Mouse (Mus musculus): Measurements from ENCODE around the gene Tfeb. TPM values are rescaled to one million over a fixed set of nuclear protein-coding genes. Genes with fewer than 3 reads are reported as not detected.
A peak's percentile ranks its signal among the peaks of the same experiment; 100 is the strongest.

The Tfeb gene
- polyA plus RNA-seq, 2 experiments from 2014 or later: 5.2 to 5.7 TPM

DNA sequence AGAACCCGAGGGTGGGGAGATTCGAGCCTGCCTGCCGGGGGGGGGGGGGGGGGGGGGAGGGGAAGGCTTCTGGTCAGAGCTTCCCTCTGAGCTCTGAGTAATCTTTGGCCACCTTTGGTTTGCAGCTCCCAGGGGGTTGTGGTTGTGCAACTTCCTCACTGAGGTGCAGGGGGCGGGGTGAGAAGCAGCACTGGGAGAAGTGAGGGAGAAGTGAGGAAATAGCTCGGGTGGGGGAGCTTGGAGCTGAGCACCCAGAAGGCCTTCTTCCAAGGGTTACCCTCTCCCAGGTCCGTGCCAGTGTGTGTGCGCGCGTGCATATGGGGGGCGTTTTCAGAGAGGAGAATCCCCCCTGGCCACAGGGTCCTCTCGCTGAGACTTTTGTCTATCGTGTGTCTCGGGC lies 17.4 kb downstream of the Tfeb start:
- no peak for ATAC-seq

GRCm38 (mm10) chr17:47756366-47756765 lies 19.5 kb downstream of the Tfeb start:
- no peak for ATAC-seq

GRCm38 (mm10) chr17:47757056-47757610 lies 20.3 kb downstream of the Tfeb start:
- ATAC-seq: no peak

DNA sequence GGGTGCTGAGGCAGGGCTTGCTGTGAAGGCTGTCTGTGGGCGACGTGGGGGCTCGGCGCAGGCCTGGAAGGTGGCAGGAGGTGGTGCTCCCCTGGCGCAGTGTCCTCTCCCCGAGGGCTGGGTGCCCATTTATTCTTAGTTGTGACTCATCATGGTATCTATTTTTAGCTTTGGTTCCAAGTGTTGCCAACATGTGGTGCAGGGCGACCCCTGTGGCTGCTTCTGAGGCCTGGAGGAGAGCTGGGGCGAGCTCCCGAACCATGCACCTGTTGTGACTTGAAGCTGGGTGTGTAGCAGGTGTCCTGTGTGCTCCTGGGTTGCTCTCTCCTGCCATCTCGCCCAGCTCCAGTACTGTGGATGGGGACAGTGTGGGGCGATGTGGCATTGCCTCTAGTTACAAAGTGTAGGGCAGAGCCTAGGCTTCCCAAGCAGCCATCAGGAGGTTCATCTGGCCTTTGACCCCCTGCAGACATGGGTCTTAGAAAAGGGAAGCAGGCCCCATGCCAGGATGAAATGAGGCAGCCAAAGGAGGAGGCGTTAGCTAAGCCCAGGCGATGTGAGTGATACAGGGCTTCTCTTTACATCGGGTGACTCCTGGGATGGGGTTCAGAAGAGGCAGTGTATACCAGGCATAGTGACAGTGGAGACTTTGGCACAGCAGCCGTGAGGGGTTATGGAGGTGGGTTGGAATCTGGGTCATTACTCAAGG lies 23.0 kb downstream of the Tfeb start:
- ATAC-seq: no peak

DNA sequence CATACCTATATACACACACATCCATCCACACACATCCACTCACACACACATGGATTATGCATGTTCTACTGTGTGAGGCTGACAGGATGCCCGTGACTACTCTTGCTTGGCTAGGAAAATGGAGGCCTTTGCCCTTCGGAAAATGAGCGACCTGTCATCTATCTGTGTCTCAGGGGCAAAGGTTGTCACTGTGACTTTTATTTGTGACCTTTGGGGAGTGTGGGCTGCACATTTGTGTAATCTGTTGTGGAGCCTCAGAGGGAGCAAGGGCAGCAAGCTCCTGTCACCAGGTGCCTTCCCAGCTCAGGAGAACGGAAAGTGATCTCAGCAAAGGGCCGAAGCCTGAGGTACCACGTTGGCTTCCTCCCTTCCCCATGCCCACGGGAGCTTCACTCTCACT lies 25.2 kb downstream of the Tfeb start:
- no peak for ATAC-seq

GRCm38 (mm10) chr17:47762518-47763340 lies 25.9 kb downstream of the Tfeb start:
- no peak for ATAC-seq

GRCm38 (mm10) chr17:47765986-47766385 lies 29.2 kb downstream of the Tfeb start:
- no peak for ATAC-seq

GRCm38 (mm10) chr17:47766407-47767043 lies 29.7 kb downstream of the Tfeb start:
- ATAC-seq: no peak

DNA sequence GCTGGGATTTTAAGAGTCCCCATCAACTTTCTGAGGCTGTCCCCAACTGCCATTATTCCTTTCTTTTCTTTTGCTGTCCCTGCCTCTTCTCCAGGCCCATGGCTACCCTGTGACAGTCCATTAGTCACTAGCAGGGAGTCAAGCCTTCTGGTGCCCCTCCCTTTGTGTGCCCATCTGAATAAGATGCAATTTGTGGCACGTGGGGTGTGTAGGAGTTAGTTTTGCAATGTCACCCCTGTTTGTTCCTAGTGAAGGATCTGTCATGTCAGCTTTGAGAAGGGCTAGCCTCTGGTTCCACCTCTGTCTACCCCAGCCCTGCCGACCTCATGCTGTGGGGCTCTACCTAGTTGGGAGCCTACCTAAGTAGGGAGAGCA lies 30.2 kb downstream of the Tfeb start:
- ATAC-seq: no peak

- ATAC-seq: no peak
Measured at GRCm38 (mm10) chr17:47767456-47768141, 30.8 kb downstream of the Tfeb start.

DNA sequence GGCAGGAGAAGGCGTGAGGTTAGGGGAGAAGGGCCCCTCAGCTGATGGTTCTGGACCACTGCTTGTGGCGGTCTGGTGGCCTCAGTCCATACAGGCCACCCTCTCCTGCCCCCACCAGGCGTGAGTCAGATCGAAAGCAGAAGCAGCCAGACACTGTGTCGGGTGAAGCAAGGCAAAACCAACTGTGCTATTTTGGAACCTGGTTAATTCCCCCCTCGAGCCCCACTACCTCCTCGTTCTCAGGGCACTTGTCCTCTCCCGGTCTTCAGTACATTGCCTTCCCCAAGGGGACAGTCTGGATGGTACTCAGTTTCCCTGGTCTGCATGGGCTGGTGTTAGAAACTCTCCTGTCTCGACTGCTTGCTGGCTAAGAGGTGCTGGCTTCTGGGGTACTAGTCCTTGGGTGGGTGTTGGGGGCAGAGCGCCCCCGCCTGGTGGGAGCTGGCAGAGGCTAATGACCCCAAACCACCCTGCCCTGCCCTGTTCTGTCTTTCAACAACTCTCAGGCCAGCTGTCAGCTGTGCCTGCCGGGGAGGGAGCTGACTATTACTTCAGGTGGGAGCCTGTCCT lies 32.0 kb downstream of the Tfeb start:
- ATAC-seq: peak; percentile 32

DNA sequence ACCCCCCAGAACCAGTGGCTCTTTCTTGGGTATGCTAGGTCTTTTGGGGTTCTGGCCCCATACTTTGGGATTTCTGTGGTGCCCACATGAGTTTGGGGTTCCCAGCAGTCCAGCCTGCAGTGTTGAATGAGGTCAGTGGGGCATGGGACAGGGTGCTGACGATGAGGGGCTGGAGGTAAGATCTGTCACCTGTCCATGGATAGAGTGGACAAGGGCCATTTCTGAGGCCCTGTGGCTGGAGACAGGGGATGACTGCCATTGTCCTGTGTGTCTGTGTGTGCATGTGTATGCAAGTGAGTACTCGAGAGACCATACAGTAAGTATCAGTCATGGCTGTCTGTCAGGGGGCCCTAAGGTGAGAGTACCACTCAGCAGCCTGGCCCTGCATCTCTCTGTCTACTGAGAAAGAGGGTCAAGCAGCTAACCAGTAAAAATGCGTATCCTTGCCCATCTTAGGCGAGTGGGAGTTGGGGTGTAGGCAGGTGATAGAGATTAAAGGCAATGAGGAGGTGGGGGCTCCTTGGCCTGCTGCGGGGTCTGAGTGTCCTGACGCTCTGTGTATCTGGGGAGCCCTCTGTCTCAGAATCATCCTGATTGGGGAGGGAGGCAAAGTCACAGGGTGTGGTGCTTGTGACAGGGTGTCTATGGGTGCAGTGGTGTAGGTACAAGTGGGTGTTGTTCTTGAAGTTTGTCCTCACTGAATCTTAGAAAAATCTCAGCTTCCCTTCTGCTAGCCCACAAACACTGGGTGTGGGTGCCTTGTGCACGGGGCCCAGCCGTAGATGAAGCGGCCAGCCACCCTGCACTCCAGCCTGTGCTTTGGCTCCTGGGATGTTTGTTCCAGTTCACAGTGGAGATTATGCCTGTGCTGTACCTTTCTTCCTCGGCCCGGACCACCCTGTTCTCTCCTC lies 32.8 kb downstream of the Tfeb start:
- no peak for ATAC-seq

DNA sequence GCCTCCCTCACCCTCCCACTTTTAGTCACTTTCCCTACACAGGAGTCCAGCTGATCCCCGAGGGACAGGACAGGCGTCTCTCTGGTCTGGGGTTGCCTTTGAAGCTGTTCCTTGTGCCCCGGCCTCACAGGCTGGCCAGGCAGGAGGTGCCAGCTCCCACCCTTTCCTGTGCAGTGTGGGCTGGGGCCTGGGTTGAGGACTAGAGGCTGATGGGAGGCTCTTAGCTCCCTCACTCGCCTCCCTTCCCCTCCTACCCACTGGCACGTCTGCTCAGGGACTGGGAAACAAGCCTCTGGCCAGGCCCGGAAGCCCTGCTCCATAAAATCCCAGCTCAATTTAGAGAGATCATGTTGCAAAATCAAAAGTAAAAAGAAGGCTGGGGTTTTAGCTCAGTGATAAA lies 36.8 kb downstream of the Tfeb start:
- no peak for ATAC-seq

- no peak for ATAC-seq
Measured at GRCm38 (mm10) chr17:47777141-47777540, 40.3 kb downstream of the Tfeb start.

GRCm38 (mm10) chr17:47780470-47780869 lies 43.6 kb downstream of the Tfeb start:
- no peak for ATAC-seq

- no peak for ATAC-seq
Measured at GRCm38 (mm10) chr17:47782486-47782885, 45.7 kb downstream of the Tfeb start.

DNA sequence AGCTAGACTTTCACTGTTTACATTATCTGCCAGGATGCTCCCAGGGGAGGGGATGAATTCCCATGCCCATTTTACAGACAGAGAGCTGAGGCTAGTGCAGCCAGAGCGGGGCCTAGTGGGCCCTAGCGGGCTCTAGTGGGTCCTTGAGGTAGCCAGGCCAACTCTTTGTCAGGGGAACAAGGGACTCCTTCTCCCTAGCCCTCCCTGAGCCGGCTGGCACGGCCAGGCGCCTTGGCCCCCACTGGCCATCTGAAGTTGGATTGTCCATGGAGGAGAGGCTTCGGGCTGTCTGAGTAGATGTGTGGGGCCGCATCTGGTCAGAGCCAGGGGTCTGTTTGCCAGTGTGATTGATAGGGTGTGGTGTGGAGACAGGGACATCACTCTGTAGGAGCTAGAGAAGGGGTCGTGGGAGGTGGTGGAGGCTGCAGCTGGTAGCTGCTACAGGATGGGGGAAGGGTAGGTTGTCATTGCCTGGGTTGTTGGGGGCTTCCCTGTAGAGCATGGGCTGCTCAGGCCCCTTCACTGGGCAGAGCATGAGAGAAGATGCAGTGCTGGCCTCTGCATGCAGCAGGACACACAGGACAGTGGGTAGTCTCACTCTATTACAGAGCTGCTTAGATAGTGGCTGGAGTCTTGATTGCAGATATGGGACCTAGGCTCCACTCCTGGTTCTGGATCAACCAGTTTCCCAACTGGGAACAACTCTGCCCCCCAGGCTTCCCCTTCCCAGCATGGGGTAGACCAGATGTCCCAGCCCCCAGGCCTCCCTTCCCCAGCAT lies 46.8 kb downstream of the Tfeb start:
- ATAC-seq: no peak

GRCm38 (mm10) chr17:47784411-47784810 lies 47.6 kb downstream of the Tfeb start:
- ATAC-seq: no peak

- ATAC-seq: no peak
Measured at GRCm38 (mm10) chr17:47787632-47788031, 50.8 kb downstream of the Tfeb start.

DNA sequence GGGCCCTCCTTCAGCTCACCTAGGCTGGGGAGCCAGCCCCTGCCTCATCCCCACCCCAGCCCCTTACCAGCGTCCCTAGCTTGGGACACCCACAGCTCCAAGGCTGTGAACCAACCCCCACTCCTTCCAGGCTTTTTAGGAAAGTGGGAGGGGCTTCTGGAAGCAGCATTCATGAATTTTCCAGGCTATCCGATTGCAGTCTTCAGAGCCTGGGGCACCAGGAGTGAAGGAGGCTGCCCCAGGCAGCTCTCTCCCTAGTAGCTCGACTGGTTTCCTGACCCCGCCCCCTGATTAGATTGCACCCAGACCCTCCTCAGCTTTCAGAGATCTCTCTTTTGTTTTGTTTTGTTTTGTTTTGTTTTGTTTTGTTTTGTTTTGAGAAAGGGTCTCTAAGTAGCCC lies 51.5 kb downstream of the Tfeb start:
- no peak for ATAC-seq

All from CD4-positive, CD25-positive, alpha-beta regulatory T cell, adult 4 months (primary cell).